Mouse (Mus musculus) liver, postnatal 0 days (tissue): Measurements from ENCODE around the gene Zfp423.

Source experiments
- CTCF ChIP-seq: sonication (generic); IDR thresholded peaks from 2 replicates; pipeline ENCODE4 v1.5.1; 2016; ENCODE audit warnings: antibody characterized with exemption, low read depth
- EP300 ChIP-seq: IDR thresholded peaks from 2 replicates; pipeline ENCODE4 v1.6.1; 2016; ENCODE audit warnings: antibody characterized with exemption, low read depth, mild to moderate bottlenecking

DNA sequence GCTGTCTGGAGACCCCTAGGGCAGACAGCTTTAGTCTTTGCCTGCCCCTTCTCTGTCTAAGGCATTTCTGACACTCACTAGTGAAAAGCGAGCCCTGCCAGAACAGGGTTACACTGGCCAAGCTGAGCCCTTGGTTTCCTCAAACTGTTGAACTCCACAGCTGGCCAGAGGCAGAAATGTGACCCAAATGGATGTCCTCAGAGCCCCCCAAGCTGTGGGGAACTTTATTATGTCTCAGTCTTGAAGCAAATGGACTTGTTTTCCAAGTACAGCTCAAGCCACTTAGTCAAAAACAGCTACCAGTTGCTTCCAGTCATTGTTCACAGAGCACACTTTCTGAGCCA, 16.0 kb upstream of the Zfp423 start:
- TF ChIP-seq EP300, result no peak
- no peak for TF ChIP-seq CTCF
